Mouse (Mus musculus) embryo, embryonic 10 days (tissue): Measurements from ENCODE around the gene A430033K04Rik.

Experiments
- DNase-seq: peaks from one replicate; pipeline ENCODE4 v3.0.0-alpha.2; 2015; ENCODE audit warnings: low spot score

The A430033K04Rik gene

DNA sequence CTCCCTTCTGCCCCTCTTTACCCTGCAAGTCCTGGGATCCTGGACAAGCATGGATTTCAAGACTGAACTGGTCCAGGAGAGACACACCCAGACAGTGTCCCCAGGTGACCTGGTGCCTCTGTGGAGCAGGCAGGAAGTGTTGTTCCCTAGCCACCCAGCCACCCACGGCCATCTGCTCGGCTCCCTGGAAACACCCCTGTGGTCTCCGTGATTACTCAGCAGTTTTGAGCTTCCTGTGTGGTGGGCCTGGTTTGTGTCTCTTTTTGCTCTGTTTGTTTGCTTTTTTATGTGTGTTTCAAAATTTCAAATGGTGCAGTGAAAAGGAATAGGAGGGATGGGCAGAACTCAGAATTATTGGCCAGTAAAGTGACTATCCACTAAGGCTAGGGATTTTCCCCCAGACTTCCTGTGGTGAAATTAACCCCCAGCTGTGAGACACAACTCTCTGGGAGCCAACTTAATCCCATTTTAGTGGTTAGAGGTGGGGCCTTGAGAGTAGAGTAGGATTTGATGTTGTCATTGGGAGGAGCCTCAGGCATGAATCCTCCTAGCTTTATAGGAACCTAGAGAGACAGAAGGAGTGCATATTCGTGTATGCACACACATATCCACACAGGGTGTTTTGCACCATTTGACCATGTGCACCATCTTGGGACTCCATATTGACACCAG, 72.0 kb downstream of the A430033K04Rik start:
- no peak for DNase-seq

DNA sequence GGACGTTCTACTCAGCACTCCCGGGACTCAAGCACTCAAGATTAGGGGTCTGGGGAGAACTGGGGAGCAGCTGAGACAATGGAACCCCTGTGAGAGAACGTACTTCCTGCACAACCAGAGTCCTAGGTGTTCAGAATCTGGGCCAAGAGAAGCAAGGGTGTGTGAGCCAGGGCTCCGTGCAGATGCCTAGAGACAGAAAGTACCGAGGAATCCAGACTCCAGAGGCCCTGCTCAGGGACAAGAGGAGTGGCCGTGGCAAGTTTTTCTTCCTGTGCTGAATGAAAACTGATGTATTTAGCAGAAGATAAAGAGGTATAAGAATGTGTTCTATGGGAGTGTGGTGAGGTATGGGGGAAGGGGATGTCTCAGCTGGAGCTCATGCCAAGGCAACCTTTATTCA, 74.8 kb downstream of the A430033K04Rik start:
- no peak for DNase-seq
